Mouse (Mus musculus) liver, embryonic 14.5 days (tissue): Measurements from ENCODE around the gene Gli2.

ENCODE experiments used
- CTCF ChIP-seq: IDR thresholded peaks from 2 replicates; pipeline ENCODE4 v1.5.1; 2016; ENCODE audit warnings: antibody characterized with exemption, low read depth, control low read depth
- EP300 ChIP-seq: IDR thresholded peaks from 2 replicates; pipeline ENCODE4 v1.6.1; 2016; ENCODE audit warnings: antibody characterized with exemption, low read depth

- TF ChIP-seq CTCF (peak; percentile 29; the same call in 1 of the 2 replicates), EP300 (no peak)
Measured at GRCm38 (mm10) chr1:118970068-118970467, 83.4 kb downstream of the Gli2 start.
